Mouse (Mus musculus) kidney, adult 2 months (tissue): ENCODE measurements around the gene Snx9.

Experiments used
- CTCF ChIP-seq: fragments of 200-500 bp; conservative IDR thresholded peaks from 2 replicates; pipeline ENCODE4 v1.5.1; 2011; ENCODE audit warnings: low read depth, mild to moderate bottlenecking, control low read depth, low read length, moderate library complexity, mixed read lengths; ENCODE audit not compliant: insufficient read depth, insufficient read length
- POLR2A ChIP-seq: fragments of 200-500 bp; IDR thresholded peaks from one replicate; pipeline ENCODE4 v1.6.1; 2011; ENCODE audit warnings: low read depth, low read length, control low read depth

DNA sequence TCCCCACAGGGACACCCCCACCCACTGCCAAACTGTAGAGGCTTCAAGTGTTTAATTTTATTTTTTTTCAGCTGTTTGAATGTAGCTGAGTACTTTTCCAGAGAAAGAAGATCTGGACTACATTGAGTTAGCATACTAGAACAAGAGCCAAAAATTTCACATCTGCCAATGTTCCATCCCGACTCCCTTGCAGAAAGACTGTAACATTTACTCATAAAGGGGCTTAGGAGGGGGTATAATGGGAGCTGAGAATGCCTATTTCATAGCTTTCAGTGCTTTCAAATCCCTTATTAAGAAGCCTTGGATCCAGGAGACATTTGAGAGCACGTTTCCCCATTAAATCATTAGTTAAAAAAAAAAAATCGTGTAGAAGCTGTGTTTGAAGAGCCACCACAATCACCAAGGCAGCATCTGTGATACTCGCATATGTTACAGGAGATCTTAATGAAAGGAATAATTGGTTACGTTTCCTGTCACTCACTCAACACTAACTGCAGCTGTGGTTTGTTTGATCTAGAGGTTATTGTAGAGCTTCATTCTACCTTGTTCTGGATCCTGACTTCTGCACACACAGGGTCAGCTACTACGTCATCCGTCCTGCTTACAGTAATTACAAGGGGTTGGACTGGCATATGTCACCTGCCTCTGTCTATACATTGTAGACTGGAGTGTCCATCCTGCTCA lies 35.8 kb upstream of the Snx9 start:
- TF ChIP-seq CTCF, result no peak
- no peak for TF ChIP-seq POLR2A
